Mouse (Mus musculus) lung, adult 2 months (tissue): ENCODE results near the gene Fat1. TPM values are rescaled to one million over a fixed set of nuclear protein-coding genes. Genes with fewer than 3 reads are reported as not detected.

Source experiments
- DNase-seq: peaks from one replicate; pipeline ENCODE4 v3.0.0; 2022
- H3K4me1 ChIP-seq: fragments of 200-500 bp; 2 replicates; pipeline ENCODE4 v1.6.1; 2011; ENCODE audit warnings: low read length; ENCODE audit not compliant: control insufficient read depth, insufficient read depth
- H3K4me3 ChIP-seq: fragments of 200-500 bp; replicated peaks from 2 replicates; pipeline ENCODE3; 2011; ENCODE audit warnings: low read depth, mild to moderate bottlenecking, control low read depth, low read length; ENCODE audit errors: extremely low read depth
- CTCF ChIP-seq: fragments of 200-500 bp; IDR thresholded peaks from 2 replicates; pipeline ENCODE4 v1.5.1; 2011; ENCODE audit warnings: mild to moderate bottlenecking, low read length, control low read depth; ENCODE audit not compliant: insufficient read depth
- POLR2A ChIP-seq: fragments of 200-500 bp; IDR thresholded peaks from 2 replicates; pipeline ENCODE4 v1.6.1; 2011; ENCODE audit warnings: low read depth, mild to moderate bottlenecking, control low read depth, low read length, borderline replicate concordance; ENCODE audit errors: extremely low read depth
- WGBS: fragments of 180-500 bp; shearing (Covaris S2); methylation state at CpG from one replicate; pipeline ENCODE4 v1.1.7; 2018; 5-methylcytosine and 5-hydroxymethylcytosine counted together
- polyA plus RNA-seq: library from polyadenylated mRNA; depleted of rRNA; stranded (reverse); fragments of >200 nt; gene quantifications from 2 replicates; pipeline ENCODE4 v1.2.3, GENCODE M21; 2012

Fat1 gene
- polyA plus RNA-seq, 1 experiment, result 24.9 TPM

DNA sequence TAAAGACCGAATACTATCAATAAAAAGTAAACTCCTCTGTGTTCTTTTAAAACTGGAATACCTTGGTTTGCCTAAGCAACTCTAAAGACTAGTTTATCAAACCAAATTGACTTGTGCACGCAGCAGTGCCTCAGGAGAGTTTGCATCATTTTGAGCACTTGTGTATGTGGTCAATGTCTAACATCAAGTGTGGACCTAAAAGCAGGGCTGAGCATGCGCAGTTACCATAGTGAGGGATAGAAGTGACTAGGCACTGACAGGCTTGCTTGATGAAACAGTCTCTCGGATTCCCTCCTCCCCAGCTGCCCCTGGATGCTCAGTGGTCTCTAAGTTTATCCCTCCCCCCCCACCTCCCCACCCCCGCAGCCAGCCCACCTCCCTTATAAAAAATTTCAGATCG, 1.8 kb upstream of the Fat1 start:
- no peak for DNase-seq
- Histone ChIP-seq H3K4me3 (no peak overlapping the region), H3K4me1 (no peaks in the 10 kb centered on the region)
- 50% methylated on average over 6 of the region's 6 CpGs for WGBS
- TF ChIP-seq CTCF (no peak), POLR2A (no peak)

- Histone ChIP-seq H3K4me3 (peak overlapping the region; percentile 51), H3K4me1 (no peaks in the 10 kb centered on the region)
- WGBS, result 6% methylated on average over 13 of the region's 13 CpGs
- DNase-seq, result no peak
- TF ChIP-seq CTCF (no peak), POLR2A (no peak)
Measured at GRCm38 (mm10) chr8:44934416-44934815, 831 bp upstream of the Fat1 start.

- DNase-seq, result peak; percentile 82
- under 1% methylated on average over 24 of the region's 24 CpGs for WGBS
Measured at GRCm38 (mm10) chr8:44935741-44936140, 494 bp downstream of the Fat1 start.

DNA sequence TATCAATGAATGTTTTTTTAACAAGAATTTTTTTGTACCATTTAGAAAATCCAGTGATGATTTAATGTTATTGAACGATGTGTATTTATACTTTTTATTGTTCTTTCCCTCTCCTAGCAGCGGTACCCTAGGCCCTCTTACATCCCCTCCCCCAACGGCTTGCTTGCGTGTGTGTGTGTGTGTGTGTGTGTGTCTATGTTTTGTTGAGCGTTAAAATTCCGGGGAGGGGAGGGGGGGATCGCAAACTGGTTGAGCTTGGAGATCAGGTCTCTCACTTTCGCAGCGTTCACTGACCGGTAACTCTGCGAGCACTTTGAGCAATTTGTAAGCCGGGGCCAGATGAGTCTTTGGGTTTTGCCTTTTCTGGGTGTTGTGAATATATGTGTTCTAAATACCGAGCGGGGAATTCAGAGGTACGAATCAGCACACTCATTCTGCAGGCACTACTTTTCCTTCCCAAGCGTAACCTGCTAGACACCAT, 1.3 kb downstream of the Fat1 start:
- WGBS, result 3% methylated on average over 16 of the region's 16 CpGs
- H3K4me1 ChIP-seq, result no peaks in the 10 kb centered on the region
- peak overlapping the region; percentile 58 for H3K4me3 ChIP-seq
- no peak for DNase-seq
- TF ChIP-seq POLR2A, result no peak
- TF ChIP-seq CTCF, result no peak

More at GRCm38 (mm10) chr8:44935741-44936140, 494 bp downstream of the Fat1 start:
- TF ChIP-seq POLR2A (no peak; the same call in 1 of the 2 replicates), CTCF (peak; percentile 77)
- peak overlapping the region; percentile 51 for H3K4me3 ChIP-seq
- H3K4me1 ChIP-seq, result no peaks in the 10 kb centered on the region

GRCm38 (mm10) chr8:44937141-44937825, 2.0 kb downstream of the Fat1 start:
- DNase-seq, result peak; percentile 67
- WGBS, result 1% methylated on average over 34 of the region's 34 CpGs
- Histone ChIP-seq H3K4me3 (peak overlapping the region; percentile 66), H3K4me1 (no peaks in the 10 kb centered on the region)
- TF ChIP-seq CTCF (no peak), POLR2A (no peak)

GRCm38 (mm10) chr8:44937905-44938642, 2.8 kb downstream of the Fat1 start:
- TF ChIP-seq CTCF (no peak), POLR2A (peak; percentile 47; the same call in 1 of the 2 replicates)
- WGBS, result under 1% methylated on average over 83 of the region's 87 CpGs
- Histone ChIP-seq H3K4me3 (peak overlapping the region; percentile 59), H3K4me1 (no peaks in the 10 kb centered on the region)
- peak; percentile 89 for DNase-seq

DNA sequence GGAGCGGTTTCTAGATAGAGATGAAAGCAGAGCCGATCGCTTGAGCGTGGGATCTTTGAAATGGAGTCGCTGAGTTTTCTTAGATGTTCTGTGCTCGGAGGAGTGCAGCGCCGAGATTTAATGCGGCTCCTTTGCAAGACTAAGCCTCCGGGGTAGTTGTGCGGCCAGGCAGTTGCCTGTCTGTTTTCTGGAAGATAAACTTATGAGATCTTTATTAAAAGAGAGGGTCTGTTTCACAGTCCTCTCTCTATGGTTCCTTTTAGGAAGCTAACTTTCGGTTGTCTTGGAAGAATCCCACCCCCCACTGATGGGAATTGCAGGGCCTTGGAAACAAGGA, 3.4 kb downstream of the Fat1 start:
- TF ChIP-seq CTCF (no peak), POLR2A (no peak)
- no peaks in the 10 kb centered on the region for H3K4me1 ChIP-seq
- peak overlapping the region; percentile 59 for H3K4me3 ChIP-seq
- DNase-seq, result no peak
- 2% methylated on average over 12 of the region's 12 CpGs for WGBS

- Histone ChIP-seq H3K4me3 (no peak overlapping the region), H3K4me1 (no peaks in the 10 kb centered on the region; the same call in 1 of the 2 replicates)
- WGBS, result 60% methylated on average over 4 of the region's 4 CpGs
- no peak for TF ChIP-seq POLR2A
- no peak for TF ChIP-seq CTCF
- no peak for DNase-seq
Measured at GRCm38 (mm10) chr8:44945577-44945976, 10.3 kb downstream of the Fat1 start.

DNA sequence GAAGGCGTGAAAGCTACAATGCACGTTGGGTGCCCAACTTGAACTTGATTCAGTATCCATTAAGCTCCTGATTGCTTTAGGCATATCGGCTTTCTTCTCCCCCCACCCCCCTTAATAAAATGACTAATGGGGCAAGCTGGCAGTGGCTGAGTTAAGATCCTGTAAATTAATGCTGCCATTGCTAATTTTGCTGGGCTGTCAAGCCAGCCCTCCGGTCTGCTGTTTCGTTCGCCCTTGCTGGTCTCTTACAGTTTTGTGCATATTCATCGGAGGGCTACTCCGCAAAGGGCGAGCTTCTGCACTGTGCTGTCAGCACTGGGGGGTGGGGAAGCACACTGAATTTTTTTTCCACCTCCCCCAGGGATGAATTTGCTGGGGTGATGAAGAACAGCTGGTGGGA, 13.3 kb downstream of the Fat1 start:
- Histone ChIP-seq H3K4me3 (no peak overlapping the region), H3K4me1 (no peaks in the 10 kb centered on the region; the same call in 1 of the 2 replicates)
- TF ChIP-seq POLR2A (no peak), CTCF (no peak)
- DNase-seq, result no peak
- 79% methylated on average over 9 of the region's 9 CpGs for WGBS
